Mouse (Mus musculus): ENCODE results near the gene Abcc4. TPM values are rescaled to one million over a fixed set of nuclear protein-coding genes. Genes with fewer than 3 reads are reported as not detected.
A peak's percentile ranks its signal among the peaks of the same experiment; 100 is the strongest.
"Not testable (repeated sequence)": the region's sequence is repeated elsewhere in the genome, so short reads cannot be mapped to it uniquely, and the experiment has no call there.

Abcc4 gene
- total RNA-seq, 2 experiments from 2014 or later, result 2.9 to 3.1 TPM

DNA sequence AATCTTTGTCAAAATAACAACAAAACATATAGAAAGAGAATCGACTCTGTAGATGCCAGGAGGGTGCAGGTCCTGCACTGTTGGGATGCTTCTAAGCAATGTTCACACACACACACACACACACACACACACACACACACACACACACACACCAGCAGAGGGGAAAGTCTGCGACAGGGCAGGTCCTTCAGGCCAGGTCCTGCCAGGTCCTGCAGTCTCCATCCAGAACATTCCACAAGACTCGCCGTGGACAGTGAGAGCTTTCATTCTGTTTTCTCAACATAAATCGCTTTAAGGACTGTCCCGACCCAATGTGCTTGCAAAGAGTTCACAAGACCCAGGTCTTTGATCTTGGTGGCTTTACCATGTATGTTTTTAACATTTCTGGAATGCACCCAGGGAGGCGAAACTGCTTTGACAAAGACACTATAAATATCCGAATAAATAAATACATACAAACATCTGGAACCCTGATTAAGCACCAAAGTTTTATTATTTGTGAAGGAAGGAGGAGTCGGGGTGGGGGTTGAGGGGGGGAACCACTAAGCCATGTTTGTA is 133.3 kb downstream of the Abcc4 start:
- DNase-seq, result no peak

GRCm38 (mm10) chr14:118569586-118569985 is 136.4 kb downstream of the Abcc4 start:
- DNase-seq, result no peak

- no peak for DNase-seq
These were observed 137.8 kb downstream of the Abcc4 start for GRCm38 (mm10) chr14:118568116-118568673.

DNA sequence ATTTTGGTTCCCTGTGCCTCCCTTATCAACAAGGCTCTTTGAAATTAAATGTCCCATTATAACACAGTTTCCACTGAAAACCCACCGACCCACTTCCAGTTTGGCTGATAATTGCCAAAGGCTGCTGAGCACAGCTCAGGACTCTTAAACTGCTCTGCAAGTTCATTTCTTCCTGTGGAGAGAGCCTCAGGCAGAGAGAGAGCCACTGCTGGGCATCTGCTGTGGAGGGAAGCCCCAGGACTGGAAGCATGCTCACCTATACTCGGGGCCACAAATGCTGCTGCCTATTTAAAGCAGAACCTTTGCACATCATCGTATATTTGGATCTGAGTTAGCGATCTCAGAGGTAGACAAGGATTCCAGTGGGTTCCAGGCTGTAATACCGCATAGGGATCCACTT is 139.2 kb downstream of the Abcc4 start:
- no peak for DNase-seq

GRCm38 (mm10) chr14:118566214-118566688 is 139.8 kb downstream of the Abcc4 start:
- DNase-seq, result no peak

- no peak for DNase-seq
These were observed 140.3 kb downstream of the Abcc4 start for GRCm38 (mm10) chr14:118565696-118566095.

DNA sequence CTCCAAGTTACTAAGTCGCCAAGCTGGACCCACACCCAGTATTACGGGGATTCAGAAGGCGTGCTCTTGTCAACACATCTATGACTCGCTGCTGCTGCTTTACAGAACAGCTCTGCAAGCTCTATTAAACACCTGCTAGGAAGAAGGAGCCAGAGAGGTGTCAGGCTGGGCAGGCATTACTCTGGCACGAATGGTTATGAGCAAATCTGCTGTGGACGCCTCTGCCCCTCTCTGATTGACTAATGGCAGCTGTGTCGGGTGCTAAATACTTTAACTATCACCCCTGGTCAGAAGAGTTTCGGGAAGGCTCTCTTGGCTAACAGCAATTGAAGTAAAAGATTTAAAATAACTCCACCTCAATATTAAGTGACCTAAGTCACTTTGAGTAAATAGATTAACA is 142.4 kb downstream of the Abcc4 start:
- DNase-seq, result no peak

DNA sequence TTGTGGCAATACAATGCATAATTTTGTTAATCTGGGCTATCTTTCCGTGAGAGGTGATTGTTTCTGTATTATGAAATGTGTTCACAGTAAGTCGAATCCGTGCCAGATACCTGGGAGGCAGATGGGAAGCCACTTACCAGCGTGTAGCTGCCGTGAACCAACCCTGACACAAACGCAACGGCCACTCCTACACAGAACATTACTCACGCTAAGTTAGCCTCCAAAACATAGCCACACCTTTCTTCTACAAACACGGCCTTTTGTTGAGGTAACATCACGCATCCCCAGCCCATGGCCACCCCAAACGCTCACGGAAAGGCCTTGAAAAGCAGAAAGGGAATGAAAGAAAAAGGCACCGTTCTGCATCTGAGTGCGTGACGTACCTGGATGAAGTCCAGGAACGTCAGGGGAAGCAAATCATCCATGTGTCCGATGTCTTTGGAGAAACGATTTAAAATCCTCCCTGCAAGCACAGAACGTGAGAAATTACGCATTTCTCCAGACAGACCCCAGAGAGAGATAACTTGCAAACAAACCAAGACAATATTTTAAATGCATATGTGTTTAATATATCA is 153.0 kb downstream of the Abcc4 start:
- no peak for DNase-seq

DNA sequence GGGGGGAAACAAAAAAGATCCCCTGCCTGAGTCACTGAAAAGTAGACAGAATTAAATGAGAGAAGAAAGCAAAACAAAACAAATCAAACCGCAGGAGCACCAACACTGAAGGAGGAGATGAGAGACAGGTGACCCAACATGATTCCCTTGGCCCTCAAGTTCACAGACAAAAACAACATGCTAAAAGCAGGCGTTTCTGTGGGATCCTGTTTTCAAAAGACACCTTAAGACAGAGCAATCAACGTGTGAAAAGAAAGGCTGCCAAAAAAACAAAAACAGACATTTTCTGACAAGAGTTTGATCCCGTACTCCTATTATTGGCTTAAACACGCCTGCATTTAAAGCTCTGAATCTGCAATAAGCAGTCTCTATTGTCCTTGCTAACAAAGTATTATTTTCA is 153.6 kb downstream of the Abcc4 start:
- DNase-seq, result no peak

DNA sequence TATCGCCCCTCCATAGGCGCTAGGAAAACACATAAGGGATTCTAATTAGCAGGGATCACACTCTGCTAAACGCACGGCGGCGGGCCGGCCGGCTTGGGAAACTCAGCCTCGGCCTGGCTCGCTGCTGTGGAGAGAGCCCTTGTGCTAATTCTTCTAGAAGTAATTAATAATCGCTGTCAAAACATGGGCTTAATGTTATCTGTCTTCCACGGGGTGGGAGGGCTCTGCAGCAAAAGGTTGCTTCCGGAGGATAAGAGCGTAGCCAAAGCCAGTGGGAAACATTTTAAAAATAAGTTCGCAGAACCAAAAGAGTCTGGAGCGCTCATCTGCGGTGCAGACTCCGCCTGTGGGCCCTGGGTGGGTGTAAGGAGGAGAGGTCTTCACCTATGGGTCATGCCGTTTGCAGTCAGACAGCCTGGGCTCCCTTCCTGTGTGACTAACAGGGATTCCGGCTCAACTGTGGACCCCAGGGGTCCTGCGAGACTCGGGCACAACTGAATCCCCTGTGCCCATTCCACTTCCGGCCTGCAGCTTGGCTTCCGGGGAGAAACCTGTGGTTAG is 154.2 kb downstream of the Abcc4 start:
- DNase-seq, result peak; percentile 31

GRCm38 (mm10) chr14:118551061-118551724 is 154.8 kb downstream of the Abcc4 start:
- no peak for DNase-seq

DNA sequence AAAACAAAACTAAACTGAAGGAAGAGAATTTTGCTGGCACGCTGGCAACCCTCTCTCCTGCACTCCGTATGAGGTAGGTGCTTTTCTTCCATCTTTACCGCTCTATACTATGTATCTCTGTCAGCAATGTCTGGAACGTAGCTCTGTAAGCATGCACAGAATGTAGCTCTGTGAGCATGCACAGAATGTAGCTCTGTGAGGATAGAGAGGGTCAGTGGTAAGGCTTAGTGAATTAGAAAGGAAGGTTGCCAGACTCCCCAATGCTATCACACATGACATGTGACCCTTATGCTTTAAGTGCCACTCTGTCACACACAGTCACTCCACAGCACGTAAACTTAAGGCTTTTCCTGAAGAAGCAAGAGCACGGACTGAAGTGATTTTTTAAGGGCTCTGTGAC is 161.5 kb downstream of the Abcc4 start:
- DNase-seq, result no peak

- no peak for DNase-seq
These were observed 163.1 kb downstream of the Abcc4 start for GRCm38 (mm10) chr14:118542947-118543346.

GRCm38 (mm10) chr14:118531539-118531938 is 174.5 kb downstream of the Abcc4 start:
- DNase-seq, result no peak

DNA sequence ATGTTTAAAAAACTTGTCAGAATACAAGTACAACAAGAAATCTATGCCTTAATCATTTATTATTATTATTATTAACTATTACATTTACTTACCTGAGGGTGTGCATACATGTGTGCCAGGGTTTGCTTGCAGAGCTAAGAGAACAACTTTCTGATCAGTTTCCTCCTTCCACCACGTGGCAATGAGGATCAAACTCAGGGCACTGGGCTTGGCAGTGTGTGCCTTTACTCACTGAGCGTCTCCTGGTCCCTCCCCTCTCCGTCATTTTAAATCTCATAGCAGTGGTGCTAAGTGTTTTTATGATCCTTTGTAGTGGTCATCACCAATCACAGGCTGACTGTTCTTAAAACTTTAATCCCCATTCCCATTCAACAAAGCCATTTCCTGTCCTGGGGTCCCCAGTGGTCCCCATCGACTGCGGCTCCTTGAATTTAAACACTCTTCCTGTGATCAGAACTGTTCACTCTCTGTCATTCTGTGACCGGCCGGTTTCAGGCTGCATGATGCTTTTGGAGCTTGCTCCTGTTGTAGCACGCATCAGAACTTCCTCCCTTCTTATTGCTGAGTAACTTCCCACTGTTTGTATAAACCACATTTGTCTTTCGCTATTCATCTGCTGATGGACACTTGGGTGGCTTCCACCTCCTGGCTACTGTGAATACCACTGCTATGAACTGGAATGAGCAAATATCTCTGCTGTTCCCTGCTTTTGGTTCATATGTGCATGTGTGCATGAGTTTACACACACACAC is 191.6 kb downstream of the Abcc4 start:
- DNase-seq, result no peak

- not testable (repeated sequence) for DNase-seq
These were observed 194.3 kb downstream of the Abcc4 start for GRCm38 (mm10) chr14:118511715-118512114.

DNA sequence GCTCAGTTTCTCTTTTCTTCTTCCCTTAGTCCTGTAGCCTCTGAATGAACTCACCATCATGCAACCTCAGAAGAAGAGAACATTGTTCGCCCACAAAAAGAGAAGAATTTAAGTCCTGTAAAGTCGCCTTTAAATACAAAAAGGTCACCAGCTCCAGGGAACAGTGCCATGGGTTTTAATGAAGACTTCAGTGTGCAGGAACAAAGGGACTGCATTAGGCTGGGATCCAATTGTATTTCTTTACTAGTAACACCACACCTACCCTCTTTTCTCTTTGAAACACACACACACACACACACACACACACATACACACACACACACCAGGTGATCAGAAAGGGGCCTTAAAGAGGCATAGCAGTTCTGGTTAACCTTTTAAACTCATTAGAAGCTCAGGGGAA is 195.2 kb downstream of the Abcc4 start:
- no peak for DNase-seq

GRCm38 (mm10) chr14:118510216-118510615 is 195.8 kb downstream of the Abcc4 start:
- no peak for DNase-seq

- DNase-seq, result no peak
These were observed 198.2 kb downstream of the Abcc4 start for GRCm38 (mm10) chr14:118507829-118508228.

DNA sequence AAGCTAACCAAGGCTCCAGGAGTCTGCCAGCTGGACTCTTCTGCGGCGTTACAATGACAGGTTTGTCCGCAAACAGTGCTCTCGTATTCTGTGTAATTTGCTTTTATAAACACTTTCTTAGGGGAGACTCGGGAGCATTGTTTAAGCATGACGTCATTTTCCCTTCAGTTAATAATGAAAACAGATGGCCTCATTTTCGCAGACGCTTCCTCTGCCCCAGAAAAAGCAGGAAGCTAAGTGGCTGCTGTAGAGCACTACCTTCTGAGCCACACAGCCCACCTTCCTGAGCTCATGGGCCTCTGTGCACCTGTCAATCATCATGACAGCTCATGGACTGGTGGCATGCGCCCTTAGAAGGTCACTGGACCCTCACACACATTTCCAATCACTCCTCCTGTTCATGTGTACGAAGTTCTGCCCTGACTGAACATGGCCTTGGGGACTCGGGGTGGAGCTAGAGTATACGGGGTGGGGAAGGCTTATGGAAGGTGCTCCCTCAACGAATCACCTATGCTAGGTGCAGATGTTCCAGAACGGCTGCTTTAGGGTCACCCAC is 199.3 kb downstream of the Abcc4 start:
- peak; percentile 36 for DNase-seq

- DNase-seq, result no peak
These were observed 209.3 kb downstream of the Abcc4 start for GRCm38 (mm10) chr14:118496767-118497166.

DNA sequence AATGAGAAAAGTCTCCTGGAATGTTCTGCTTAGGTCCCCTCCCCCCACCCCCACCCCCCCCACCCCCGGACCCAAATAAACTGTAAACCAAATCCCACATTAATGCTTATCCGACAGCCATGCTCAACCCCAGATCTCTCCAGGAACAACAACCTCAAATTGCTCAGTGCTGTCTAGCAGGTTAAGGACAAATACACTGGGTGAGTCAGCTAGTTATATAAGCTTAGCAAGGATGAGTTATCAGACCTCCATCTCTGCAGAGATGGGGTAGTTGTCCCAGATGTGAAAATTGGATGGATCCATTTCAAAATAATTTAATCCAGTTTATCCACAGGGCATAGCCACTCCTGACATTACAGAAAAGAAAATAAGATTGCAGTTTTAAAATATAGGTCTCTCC is 210.6 kb downstream of the Abcc4 start:
- DNase-seq, result no peak
